Mouse (Mus musculus) heart, postnatal 0 days (tissue): ENCODE data around the gene Prkaa1.

Source experiments
- CTCF ChIP-seq: IDR thresholded peaks from 2 replicates; pipeline ENCODE4 v1.5.1; 2016; ENCODE audit warnings: antibody characterized with exemption, control low read depth, low read depth
- EP300 ChIP-seq: IDR thresholded peaks from 2 replicates; pipeline ENCODE4 v1.6.1; 2016; ENCODE audit warnings: antibody characterized with exemption, low read depth

DNA sequence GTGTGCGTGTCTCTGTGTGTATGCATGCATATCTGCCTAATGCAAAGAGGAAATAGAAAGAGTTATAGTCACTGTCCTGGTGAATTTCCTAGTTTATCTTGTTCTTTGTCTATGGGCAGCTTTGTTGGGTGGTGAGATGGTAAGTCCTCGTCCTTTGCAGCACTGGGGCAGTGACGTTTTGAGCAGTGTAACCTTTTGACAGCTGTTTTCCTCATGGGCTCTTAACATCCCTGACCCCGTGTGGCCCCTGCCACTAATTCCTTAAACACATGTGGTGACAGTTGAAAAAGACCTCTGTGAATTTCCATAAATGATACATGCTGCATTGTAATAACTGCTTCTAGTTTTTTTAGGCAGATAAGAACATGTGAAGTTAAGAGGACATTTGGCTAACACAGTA is 53.0 kb downstream of the Prkaa1 start:
- no peak for TF ChIP-seq CTCF
- TF ChIP-seq EP300: no peak
